9 mouse cellular contexts compared by ENCODE assay signal in genomic region chr8:10153611-10154438, GRCm38 (mm10). TPM values are rescaled to one million over a fixed set of nuclear protein-coding genes. Genes with fewer than 3 reads are reported as not detected.
DNase-seq lines count a peak whose midpoint lies in the region; ATAC-seq and TF ChIP-seq lines count a peak whose summit lies in the region.
"Had no signal": no experiment of that assay in that cellular context is flagged by ENCODE, and none has a peak within 500 bp of the region (broad histone marks: within the 10 kb centered on the region; RNA-seq: fewer than 3 reads in every experiment).

Gene Myo16, plus strand, starts transcription at chr8:10153911.

- peak within 1 kb of the TSS; percentile 76 for H3K9ac ChIP-seq in hindbrain, postnatal 0 days (replicated peaks; ENCODE audit: low read length)
- no peak within 1 kb of the TSS for H3K9ac ChIP-seq in liver, embryonic 16.5 days (ENCODE audit: low read depth, low read length)

- no peak for TF ChIP-seq POLR2A in small intestine, adult 2 months (IDR thresholded peaks at IDR 0.05; ENCODE audit: low read depth, low read length)

- ATAC-seq in hindbrain, postnatal 0 days, result peak; percentile 91
- ATAC-seq in liver, embryonic 16.5 days (ENCODE audit: low read depth), result no peak

- peak within 1 kb of the TSS; percentile 62 for H3K4me2 ChIP-seq in hindbrain, postnatal 0 days (ENCODE audit: low read depth, low read length)
- H3K4me2 ChIP-seq in liver, embryonic 16.5 days (ENCODE audit: low read depth, low read length), result peak within 1 kb of the TSS; percentile 44

- WGBS in hindbrain, postnatal 0 days, result under 1% methylated on average over 57 of the region's 61 CpGs
- 3% methylated on average over 58 of the region's 61 CpGs for WGBS in liver, embryonic 16.5 days (ENCODE audit: insufficient replicate concordance)
- WGBS in small intestine, adult 2 months, result 4% methylated on average over 60 of the region's 61 CpGs

- peak within 1 kb of the TSS; percentile 61 for H3K4me3 ChIP-seq in hindbrain, postnatal 0 days (ENCODE audit: low read length)
- H3K4me3 ChIP-seq in liver, embryonic 16.5 days (ENCODE audit: low read depth, low read length), result peak within 1 kb of the TSS; percentile 35
- peak within 1 kb of the TSS; percentile 25 for H3K4me3 ChIP-seq in small intestine, adult 2 months (ENCODE audit: low read depth, low read length)

- H3K36me3 ChIP-seq in hindbrain, postnatal 0 days (ENCODE audit: insufficient read depth, low read length), result no peaks in the 10 kb centered on the region
- H3K36me3 ChIP-seq in liver, embryonic 16.5 days (ENCODE audit: control insufficient read depth, insufficient read depth), result no peaks in the 10 kb centered on the region
- H3K36me3 ChIP-seq in small intestine, adult 2 months (ENCODE audit: control insufficient read depth, insufficient read depth, low read length), result no peaks in the 10 kb centered on the region

- peak within 1 kb of the TSS; percentile 78 for H3K27ac ChIP-seq in hindbrain, postnatal 0 days
- no peak within 1 kb of the TSS for H3K27ac ChIP-seq in liver, embryonic 16.5 days (ENCODE audit: low read length)
- no peak within 1 kb of the TSS for H3K27ac ChIP-seq in small intestine, adult 2 months (ENCODE audit: insufficient read depth, low read depth, low read length)

- peak; percentile 38 to 66 for DNase-seq in cerebellum, postnatal 4 days (ENCODE audit: low spot score in 2 of 2)
- DNase-seq in cerebellum, adult 11-12 months, result no peak
- DNase-seq in thymus, postnatal 4 days, result peak; percentile 10
- DNase-seq in thymus, postnatal 36 days, result no peak
- peak; percentile 85 for DNase-seq in hindbrain, postnatal 0 days (ENCODE audit: low spot score)
- no peak for DNase-seq in adrenal gland, postnatal 36 days

- no peaks in the 10 kb centered on the region for H3K27me3 ChIP-seq in hindbrain, postnatal 0 days (ENCODE audit: insufficient read depth, low read length)
- H3K27me3 ChIP-seq in liver, embryonic 16.5 days (ENCODE audit: control insufficient read depth, insufficient read depth, low read depth, low read length), result peaks cover 16% of the 10 kb centered on the region
- peaks cover 11% of the 10 kb centered on the region; the same call in 1 of the 2 replicates for H3K27me3 ChIP-seq in small intestine, adult 2 months (ENCODE audit: control insufficient read depth, insufficient read depth, low read length)
- H3K27me3 ChIP-seq: CH12.LX had no signal

- peaks cover 12% of the 10 kb centered on the region; the same call in 1 of the 2 replicates for H3K4me1 ChIP-seq in hindbrain, postnatal 0 days (ENCODE audit: insufficient read depth, low read length)
- H3K4me1 ChIP-seq in liver, embryonic 16.5 days (ENCODE audit: control insufficient read depth, low read depth, low read length), result no peaks in the 10 kb centered on the region
- H3K4me1 ChIP-seq in small intestine, adult 2 months (ENCODE audit: control insufficient read depth, insufficient read depth, insufficient read length, low read length), result no peaks in the 10 kb centered on the region

- TF ChIP-seq CTCF in hindbrain, postnatal 0 days (IDR thresholded peaks at IDR 0.05; ENCODE audit: low read depth), result no peak
- TF ChIP-seq CTCF in small intestine, adult 2 months (IDR thresholded peaks at IDR 0.05; ENCODE audit: extremely low read depth, insufficient read length, insufficient replicate concordance, low read depth, low read length), result no peak

- no peaks in the 10 kb centered on the region for H3K9me3 ChIP-seq in hindbrain, postnatal 0 days (ENCODE audit: low read length)
- no peaks in the 10 kb centered on the region for H3K9me3 ChIP-seq in liver, embryonic 16.5 days (replicated peaks; ENCODE audit: control insufficient read depth, low read length)

RNA-seq across cellular contexts. Expression of gene Myo16, which starts in this region (rescaled TPM):
- 71.2 and 71.8 TPM in 2 replicates for total RNA-seq in hindbrain, postnatal 0 days (2014; rRNA removed)
- 8.1 and 8.7 TPM in 2 replicates for polyA plus RNA-seq in hindbrain, postnatal 0 days (2015; fragmentation: Nextera tagmentation; extraction: Ambion mirVana)
- polyA plus RNA-seq in liver, embryonic 16.5 days (2015; fragmentation: Nextera tagmentation; extraction: Ambion mirVana), result 0.02 TPM in 1 of 2 replicates, not detected in the other
- polyA plus RNA-seq in small intestine, adult 2 months (2012; rRNA removed), result 0.51 TPM in 1 of 2 replicates, not detected in the other
- total RNA-seq in adrenal gland, postnatal 36 days (2021), result not detected
- total RNA-seq: CH12.LX had no signal

Comparison
In these comparisons a context has a peak if more than half of its experiments do, and no peak if none do; other contexts are left out.
1. RNA of gene Myo16 (total RNA-seq): 71.2 to 71.8 TPM in hindbrain, postnatal 0 days; not detected in adrenal gland, postnatal 36 days; every median in the first group is over 10 times any median in the second.
2. DNase-seq: peak in cerebellum, postnatal 4 days (2 of 2), thymus, postnatal 4 days (single experiment) and hindbrain, postnatal 0 days (single experiment); none in cerebellum, adult 11-12 months (single experiment), thymus, postnatal 36 days (0 of 2) and adrenal gland, postnatal 36 days (0 of 2).
3. Peak in every context shown above with its lines, with median percentiles within 50 percentile points of each other: H3K4me3 ChIP-seq.